Comparison of ENCODE assay signal across 18 mouse cellular contexts in genomic region chr3:109544476-109545221, GRCm38 (mm10).
DNase-seq lines count a peak whose midpoint lies in the region; ATAC-seq and TF ChIP-seq lines count a peak whose summit lies in the region.
"Had no signal": no experiment of that assay in that cellular context is flagged by ENCODE, and none has a peak within 500 bp of the region (broad histone marks: within the 10 kb centered on the region; RNA-seq: fewer than 3 reads in every experiment).

No protein-coding gene starts in this region.

- H3K4me1 ChIP-seq in lung, embryonic 14.5 days (ENCODE audit: insufficient read depth): no peaks in the 10 kb centered on the region
- 0 out of 2 replicates have a peak, but pooled peaks cover 3% of the 10 kb centered on the region for H3K4me1 ChIP-seq in kidney, embryonic 16.5 days (ENCODE audit: insufficient read depth, low read length)
- H3K4me1 ChIP-seq in stomach, postnatal 0 days (replicated peaks; ENCODE audit: control insufficient read depth, insufficient read depth): no peaks in the 10 kb centered on the region
- H3K4me1 ChIP-seq: embryonic facial prominence, embryonic 13.5 days; hindbrain, embryonic 13.5 days; limb, embryonic 15.5 days had no signal

- H3K9ac ChIP-seq in lung, embryonic 14.5 days: no peak overlapping the region
- no peak overlapping the region for H3K9ac ChIP-seq in kidney, embryonic 16.5 days (replicated peaks; ENCODE audit: low read length)
- no peak overlapping the region for H3K9ac ChIP-seq in stomach, postnatal 0 days (ENCODE audit: low read length)
- H3K9ac ChIP-seq: embryonic facial prominence, embryonic 13.5 days; hindbrain, embryonic 13.5 days; limb, embryonic 15.5 days; neural tube, embryonic 12.5 days had no signal

- DNase-seq in lung, embryonic 14.5 days: peak; percentile 15
- no peak for DNase-seq in lung, postnatal 4 days
- DNase-seq in embryo, embryonic 10.5 days (ENCODE audit: low spot score): peak; percentile 22
- DNase-seq in stomach, postnatal 0 days (ENCODE audit: low spot score): no peak
- no peak for DNase-seq in layer of hippocampus, adult 2 months (ENCODE audit: low spot score in 2 of 2)
- DNase-seq: adrenal gland, adult 2 months; cerebellum, postnatal 25 days; heart, adult 2 months; lung, postnatal 36 days; spleen, adult 18-20 months; thymus, adult 2 months had no signal

- H3K27ac ChIP-seq in lung, embryonic 14.5 days (ENCODE audit: low read depth): no peak overlapping the region
- no peak overlapping the region for H3K27ac ChIP-seq in kidney, embryonic 16.5 days (ENCODE audit: low read length)
- no peak overlapping the region for H3K27ac ChIP-seq in stomach, postnatal 0 days (replicated peaks)
- no peak overlapping the region for H3K27ac ChIP-seq in layer of hippocampus, adult 2 months
- H3K27ac ChIP-seq: embryonic facial prominence, embryonic 13.5 days; heart, adult 2 months; hindbrain, embryonic 13.5 days; limb, embryonic 15.5 days; neural tube, embryonic 12.5 days had no signal

- ATAC-seq in lung, embryonic 14.5 days (ENCODE audit: insufficient read depth): no peak
- peak; percentile 73; the same call in 1 of the 2 replicates for ATAC-seq in kidney, embryonic 16.5 days (ENCODE audit: low FRiP score, low TSS enrichment)
- ATAC-seq in stomach, postnatal 0 days (ENCODE audit: low FRiP score, low TSS enrichment): no peak
- no peak for ATAC-seq in inflammation-experienced regulatory T-cells, adult 6 months
- ATAC-seq: forebrain, embryonic 16.5 days had no signal

- no peaks in the 10 kb centered on the region for H3K27me3 ChIP-seq in lung, embryonic 14.5 days (ENCODE audit: insufficient read depth, low read length)
- no peaks in the 10 kb centered on the region for H3K27me3 ChIP-seq in kidney, embryonic 16.5 days (ENCODE audit: insufficient read depth, low read length)
- no peaks in the 10 kb centered on the region for H3K27me3 ChIP-seq in stomach, postnatal 0 days (ENCODE audit: control insufficient read depth, insufficient read depth, low read length)
- H3K27me3 ChIP-seq: embryonic facial prominence, embryonic 13.5 days; hindbrain, embryonic 13.5 days; limb, embryonic 15.5 days; neural tube, embryonic 12.5 days had no signal

- H3K36me3 ChIP-seq in lung, embryonic 14.5 days (ENCODE audit: insufficient read depth): no peaks in the 10 kb centered on the region
- no peaks in the 10 kb centered on the region for H3K36me3 ChIP-seq in kidney, embryonic 16.5 days (ENCODE audit: insufficient read depth, low read length)
- no peaks in the 10 kb centered on the region for H3K36me3 ChIP-seq in stomach, postnatal 0 days (ENCODE audit: control insufficient read depth, insufficient read depth, low read length)
- H3K36me3 ChIP-seq: embryonic facial prominence, embryonic 13.5 days; hindbrain, embryonic 13.5 days; limb, embryonic 15.5 days; neural tube, embryonic 12.5 days had no signal

- no peak overlapping the region for H3K4me3 ChIP-seq in lung, embryonic 14.5 days (ENCODE audit: low read depth, low read length)
- no peak overlapping the region for H3K4me3 ChIP-seq in kidney, embryonic 16.5 days (ENCODE audit: low read length)
- no peak overlapping the region for H3K4me3 ChIP-seq in stomach, postnatal 0 days (ENCODE audit: low read depth, low read length)
- no peak overlapping the region for H3K4me3 ChIP-seq in layer of hippocampus, adult 2 months
- H3K4me3 ChIP-seq: embryonic facial prominence, embryonic 13.5 days; heart, adult 2 months; hindbrain, embryonic 13.5 days; limb, embryonic 15.5 days; neural tube, embryonic 12.5 days had no signal

- no peak for TF ChIP-seq EP300 in stomach, postnatal 0 days (optimal IDR thresholded peaks at IDR 0.05)

- peak; percentile 15; the same call in 1 of the 2 replicates for TF ChIP-seq CTCF in lung, embryonic 14.5 days (IDR thresholded peaks at IDR 0.05; ENCODE audit: low read depth)
- peak; percentile 51 for TF ChIP-seq CTCF in stomach, postnatal 0 days (IDR thresholded peaks at IDR 0.05; ENCODE audit: low read depth)
- no peak for TF ChIP-seq CTCF in layer of hippocampus, adult 2 months (conservative IDR thresholded peaks at IDR 0.05)

- H3K4me2 ChIP-seq in lung, embryonic 14.5 days: no peak overlapping the region
- H3K4me2 ChIP-seq in kidney, embryonic 16.5 days (replicated peaks; ENCODE audit: low read depth, low read length): no peak overlapping the region
- no peak overlapping the region for H3K4me2 ChIP-seq in stomach, postnatal 0 days (replicated peaks; ENCODE audit: low read depth)
- H3K4me2 ChIP-seq: embryonic facial prominence, embryonic 13.5 days; hindbrain, embryonic 13.5 days; limb, embryonic 15.5 days; neural tube, embryonic 12.5 days had no signal

- no peaks in the 10 kb centered on the region for H3K9me3 ChIP-seq in lung, embryonic 14.5 days (ENCODE audit: low read depth, low read length)
- no peaks in the 10 kb centered on the region for H3K9me3 ChIP-seq in kidney, embryonic 16.5 days (ENCODE audit: low read length)
- H3K9me3 ChIP-seq in stomach, postnatal 0 days (ENCODE audit: control insufficient read depth, low read length): no peaks in the 10 kb centered on the region
- H3K9me3 ChIP-seq: embryonic facial prominence, embryonic 13.5 days; hindbrain, embryonic 13.5 days; limb, embryonic 15.5 days; neural tube, embryonic 12.5 days had no signal

- 46% methylated on average over 7 of the region's 7 CpGs for WGBS in lung, embryonic 14.5 days
- 59% methylated on average over 7 of the region's 7 CpGs for WGBS in kidney, embryonic 16.5 days
- 51% methylated on average over 7 of the region's 7 CpGs for WGBS in stomach, postnatal 0 days

Comparison
In these comparisons a context has a peak if more than half of its experiments do, and no peak if none do; other contexts are left out.
1. DNase-seq: peak in lung, embryonic 14.5 days (single experiment) and embryo, embryonic 10.5 days (single experiment); none in lung, postnatal 4 days (0 of 2), stomach, postnatal 0 days (single experiment) and layer of hippocampus, adult 2 months (0 of 2).